Mouse (Mus musculus) layer of hippocampus, postnatal 36 days (tissue): Measurements from ENCODE around the gene Hmmr. TPM values are rescaled to one million over a fixed set of nuclear protein-coding genes. Genes with fewer than 3 reads are reported as not detected.

Source experiments
- DNase-seq, 2 experiments: peaks; one replicate each; pipeline ENCODE4 v3.0.0; 2022
- total RNA-seq, 2 experiments: library from RNA; stranded (reverse); gene quantifications; 2 replicates each; pipeline ENCODE4 v1.2.3; 2021

Hmmr gene
- total RNA-seq, 2 experiments from 2014 or later = 0.30 to 0.61 TPM

DNA sequence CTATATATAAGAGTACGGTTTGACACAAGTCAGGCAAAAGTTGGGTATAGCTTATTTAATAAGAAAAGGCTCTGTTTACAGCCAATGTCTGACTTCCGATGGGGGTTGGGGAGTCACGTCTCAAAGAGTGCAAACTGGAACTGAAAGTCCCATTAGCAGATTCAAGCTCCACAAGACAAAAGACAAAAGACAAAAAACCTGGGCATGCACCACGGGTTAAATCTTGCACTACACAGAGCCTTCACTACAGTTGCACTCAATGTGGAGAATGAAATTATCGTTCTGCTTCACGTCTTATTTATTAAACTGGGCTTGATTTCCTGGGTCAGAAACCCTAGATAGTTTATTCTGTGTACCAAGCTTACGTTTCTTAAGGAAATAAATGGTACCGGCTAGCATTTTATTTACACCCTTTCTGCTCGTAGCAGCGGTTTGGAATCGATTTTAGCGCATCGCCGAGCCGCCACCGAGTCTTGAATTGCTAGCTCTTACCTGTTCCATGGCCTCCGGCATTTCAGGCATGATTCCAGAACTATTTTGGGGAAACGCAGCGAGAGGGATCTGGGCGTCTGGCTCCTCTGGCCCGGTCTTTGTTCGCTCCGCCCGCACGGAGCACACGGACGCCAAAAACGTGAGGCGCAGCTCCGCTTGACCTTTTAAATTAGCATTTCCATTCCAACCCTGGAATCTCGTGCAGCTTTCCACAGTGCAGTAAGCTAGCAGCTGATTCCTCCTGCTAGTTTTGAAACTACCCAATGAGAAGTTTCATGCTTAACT, 38.7 kb downstream of the Hmmr start:
- DNase-seq = peak; percentile 41 to 48

GRCm38 (mm10) chr11:40693366-40693951, 39.8 kb downstream of the Hmmr start:
- peak; percentile 37 to 42 for DNase-seq

DNA sequence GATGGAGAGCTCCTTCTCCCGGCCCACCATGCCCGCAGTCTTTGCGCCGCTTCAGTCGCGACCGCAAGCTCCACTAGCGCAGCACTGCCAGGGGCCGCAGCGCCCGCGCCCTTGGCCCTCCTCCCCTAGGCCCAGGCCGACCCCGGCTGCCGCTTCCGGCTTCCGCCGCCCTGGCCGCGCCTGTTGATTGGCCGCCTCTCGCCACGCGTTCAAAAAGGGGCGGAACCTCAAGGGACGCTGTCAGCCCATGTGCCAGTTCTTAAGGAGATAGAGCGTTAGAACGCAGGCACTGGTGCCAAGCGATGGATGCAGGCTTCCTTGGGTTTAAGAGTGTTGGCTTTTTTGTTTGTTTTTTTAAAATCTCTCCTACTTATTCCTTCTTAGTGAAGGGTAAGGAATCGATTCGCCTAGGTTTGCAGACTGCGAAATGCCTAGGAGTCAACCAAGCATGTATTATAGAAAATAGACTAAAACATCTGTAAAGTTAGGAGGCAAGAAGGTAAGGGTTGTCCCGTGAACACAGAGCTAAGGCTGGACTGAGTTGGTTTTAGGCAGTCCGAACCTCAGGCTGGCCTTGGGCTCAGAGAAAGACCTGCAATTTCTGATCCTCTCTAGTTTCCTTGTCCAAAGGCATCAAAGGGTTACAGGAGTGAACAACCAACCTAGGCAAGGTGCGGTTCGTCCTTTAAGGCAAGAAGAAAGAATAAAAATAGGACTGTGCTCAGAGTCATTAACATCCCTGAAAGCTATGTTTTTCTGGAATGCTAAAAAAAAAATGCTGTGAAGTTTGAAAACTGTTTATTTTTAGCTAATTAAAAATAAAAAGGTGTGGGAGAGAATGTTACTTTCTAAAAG, 40.5 kb downstream of the Hmmr start:
- peak; percentile 93 to 96 for DNase-seq

- DNase-seq = peak in 1 of 2 experiments; percentile 19
These were observed 41.1 kb downstream of the Hmmr start for GRCm38 (mm10) chr11:40692101-40692509.

DNA sequence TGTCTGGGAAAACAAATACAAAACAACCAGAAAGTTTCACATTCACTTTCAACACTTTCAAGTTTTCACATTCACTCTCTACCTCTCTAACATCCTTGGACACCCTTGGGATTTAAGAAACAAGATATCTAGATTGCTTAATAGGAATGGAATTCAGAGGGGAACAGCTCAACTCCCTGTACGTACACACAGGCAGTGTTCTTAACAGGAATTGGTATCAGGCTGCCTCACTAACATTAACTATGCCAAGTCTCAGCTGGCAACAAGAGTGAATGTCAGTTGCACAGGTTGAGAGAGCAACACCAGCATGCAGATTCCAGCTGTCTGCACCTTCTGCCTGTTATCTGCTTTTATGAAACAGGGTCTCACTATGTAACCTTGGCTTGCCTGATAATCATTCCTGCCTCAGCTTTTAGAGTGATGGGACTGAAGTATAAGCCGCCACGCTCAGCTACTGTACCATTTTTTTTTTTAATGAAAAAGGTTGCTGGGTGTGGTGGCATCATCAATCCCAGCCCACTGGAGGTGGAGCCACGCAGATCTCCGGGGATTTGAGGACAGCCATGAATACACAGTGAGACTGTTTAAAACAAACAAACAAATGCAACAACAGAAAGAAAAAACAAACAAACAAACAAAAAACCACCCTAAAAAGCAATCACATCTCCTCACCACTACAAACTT, 42.6 kb downstream of the Hmmr start:
- DNase-seq = no peak

GRCm38 (mm10) chr11:40683295-40683694, 49.9 kb downstream of the Hmmr start:
- no peak for DNase-seq

- DNase-seq = no peak
These were observed 50.8 kb downstream of the Hmmr start for GRCm38 (mm10) chr11:40682456-40682855.

DNA sequence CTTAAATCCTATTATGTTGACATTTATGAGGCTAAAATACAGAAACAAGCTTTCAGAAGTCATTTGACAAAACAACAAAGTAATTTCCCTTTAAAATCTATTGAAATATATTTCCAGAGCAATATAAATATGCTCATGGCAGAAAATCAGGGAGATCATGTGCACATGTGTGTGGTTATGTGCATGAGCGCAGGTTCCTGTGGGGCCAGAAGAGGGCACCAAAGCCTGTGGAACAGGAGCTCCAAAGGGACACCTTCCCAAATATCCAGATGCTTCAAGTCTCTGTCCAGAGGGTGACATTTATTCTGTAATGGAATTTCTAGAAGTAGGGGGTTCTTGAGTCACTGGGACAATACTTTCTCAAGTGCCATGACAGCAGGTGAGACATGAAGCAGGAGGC, 56.1 kb downstream of the Hmmr start:
- no peak for DNase-seq

- DNase-seq = no peak
These were observed 58.0 kb downstream of the Hmmr start for GRCm38 (mm10) chr11:40675014-40675730.

Other genes with a start within 250 kb of the Hmmr start
- 100 to 1,000 TPM; 120 to 130 TPM for gene Mat2b, start 38.2 kb downstream of the Hmmr start, total RNA-seq
- gene Nudcd2, start 245 bp upstream of the Hmmr start, total RNA-seq = 10 to 100 TPM; 20.4 to 22.1 TPM
- gene Ccng1, start 21.9 kb upstream of the Hmmr start, total RNA-seq = 10 to 100 TPM; 66.6 to 70.5 TPM